Mouse (Mus musculus) midbrain, postnatal 0 days (tissue): Measurements from ENCODE around the gene Gm1673. TPM values are rescaled to one million over a fixed set of nuclear protein-coding genes. Genes with fewer than 3 reads are reported as not detected.
"Not testable (repeated sequence)": the region's sequence is repeated elsewhere in the genome, so short reads cannot be mapped to it uniquely, and the experiment has no call there.

Source experiments
- ATAC-seq: fragments of 200-750 bp; cut with Nextera tagmentation; 2 replicates; pipeline ENCODE4 v1.8.0; 2017; ENCODE audit warnings: moderate number of reproducible peaks, mild to moderate bottlenecking, moderate TSS enrichment, moderate library complexity; ENCODE audit not compliant: low FRiP score
- DNase-seq: peaks from one replicate; pipeline ENCODE4 v3.0.0-alpha.2; 2015; ENCODE audit warnings: low spot score
- H3K27ac ChIP-seq: fragments of 300-500 bp; sonication (generic); 2 replicates; pipeline ENCODE4 v1.5.1; 2014; ENCODE audit warnings: low read depth, mild to moderate bottlenecking, low read length, mixed read lengths
- H3K27me3 ChIP-seq: fragments of 300-500 bp; sonication (generic); 2 replicates; pipeline ENCODE4 v1.6.1; 2014; ENCODE audit warnings: low read length, control low read depth, mixed read lengths; ENCODE audit not compliant: insufficient read depth
- H3K36me3 ChIP-seq: fragments of 300-500 bp; sonication (generic); 2 replicates; pipeline ENCODE4 v1.6.1; 2014; ENCODE audit warnings: low read length, control low read depth, mixed read lengths; ENCODE audit not compliant: insufficient read depth
- H3K4me1 ChIP-seq: fragments of 300-500 bp; sonication (generic); 2 replicates; pipeline ENCODE4 v1.6.1; 2014; ENCODE audit warnings: mild to moderate bottlenecking, control low read depth, antibody characterized with exemption, low read length, mixed read lengths; ENCODE audit not compliant: insufficient read depth
- H3K4me2 ChIP-seq: fragments of 300-500 bp; sonication (generic); 2 replicates; pipeline ENCODE4 v1.6.1; 2014; ENCODE audit warnings: low read depth, mild to moderate bottlenecking, low read length, mixed read lengths; ENCODE audit not compliant: poor library complexity, severe bottlenecking
- H3K4me3 ChIP-seq: fragments of 300-500 bp; sonication (generic); 2 replicates; pipeline ENCODE4 v1.5.1; 2014; ENCODE audit warnings: low read depth, mild to moderate bottlenecking, low read length, moderate library complexity
- H3K9ac ChIP-seq: fragments of 300-500 bp; sonication (generic); replicated peaks from 2 replicates; pipeline ENCODE4 v1.6.1; 2014; ENCODE audit warnings: mild to moderate bottlenecking, low read length, moderate library complexity, mixed read lengths; ENCODE audit not compliant: poor library complexity, severe bottlenecking
- H3K9me3 ChIP-seq: fragments of 300-500 bp; sonication (generic); 2 replicates; pipeline ENCODE4 v1.6.1; 2016; ENCODE audit warnings: low read length, control low read depth
- CTCF ChIP-seq: IDR thresholded peaks from 2 replicates; pipeline ENCODE4 v1.5.1; 2016; ENCODE audit warnings: antibody characterized with exemption, mild to moderate bottlenecking
- WGBS: fragments of 180-500 bp; shearing (Covaris S2); extraction: QIAGEN DNeasy Blood & Tissue Kit; methylation state at CpG from one replicate; pipeline ENCODE4 v1.1.7; 2014; 5-methylcytosine and 5-hydroxymethylcytosine counted together
- polyA plus RNA-seq: library from polyadenylated mRNA; unstranded; fragments of >200 nt; fragmentation: Nextera tagmentation; extraction: Ambion mirVana; gene quantifications from 2 replicates; pipeline ENCODE4 v1.2.1, GENCODE M21; 2015
- total RNA-seq: library from RNA; depleted of rRNA; stranded (reverse); fragments of >200 nt; gene quantifications from 2 replicates; pipeline ENCODE4 v1.2.3, GENCODE M21; 2014

Gm1673 gene
- total and polyA plus RNA-seq, 2 experiments from 2014 or later: 845 to 874 TPM

GRCm38 (mm10) chr5:33937230-33937629 is 46.0 kb upstream of the Gm1673 start:
- H3K4me1 ChIP-seq: peaks cover 4% of the 10 kb centered on the region; the same call in 1 of the 2 replicates
- no peak for DNase-seq

GRCm38 (mm10) chr5:33938448-33938847 is 44.8 kb upstream of the Gm1673 start:
- DNase-seq: no peak
- Histone ChIP-seq H3K4me3 (no peak overlapping the region), H3K4me1 (peaks cover 4% of the 10 kb centered on the region; the same call in 1 of the 2 replicates), H3K36me3 (no peaks in the 10 kb centered on the region; the same call in 1 of the 2 replicates), H3K9me3 (no peaks in the 10 kb centered on the region), H3K27me3 (no peaks in the 10 kb centered on the region), H3K9ac (no peak overlapping the region), H3K27ac (no peak overlapping the region), H3K4me2 (no peak overlapping the region)
- ATAC-seq: no peak
- 93% methylated on average over 3 of the region's 3 CpGs for WGBS
- no peak for TF ChIP-seq CTCF

More at GRCm38 (mm10) chr5:33937230-33937629, 46.0 kb upstream of the Gm1673 start:
- Histone ChIP-seq H3K4me2 (peak overlapping the region; percentile 54), H3K9me3 (no peaks in the 10 kb centered on the region), H3K27me3 (no peaks in the 10 kb centered on the region), H3K4me3 (peak overlapping the region; percentile 88; the same call in 1 of the 2 replicates), H3K27ac (no peak overlapping the region), H3K36me3 (no peaks in the 10 kb centered on the region; the same call in 1 of the 2 replicates), H3K9ac (0 out of 2 replicates have a peak overlapping the region, but pooled peaks have one; percentile 13)
- TF ChIP-seq CTCF: no peak
- 98% methylated on average over 2 of the region's 2 CpGs for WGBS
- ATAC-seq: no peak

- not testable (repeated sequence) for H3K27ac ChIP-seq, DNase-seq, ATAC-seq, H3K4me2 ChIP-seq, H3K4me3 ChIP-seq, H3K36me3 ChIP-seq, H3K9ac ChIP-seq, H3K9me3 ChIP-seq, H3K27me3 ChIP-seq, H3K4me1 ChIP-seq
- WGBS: 93% methylated on average over 16 of the region's 16 CpGs
- peak; percentile 40 for TF ChIP-seq CTCF
Observed at GRCm38 (mm10) chr5:33947035-33947434, 36.2 kb upstream of the Gm1673 start.

GRCm38 (mm10) chr5:33948314-33948713 is 34.9 kb upstream of the Gm1673 start:
- no peak for TF ChIP-seq CTCF
- no peak overlapping the region for H3K9ac ChIP-seq
- no peak overlapping the region for H3K4me2 ChIP-seq
- DNase-seq (peak; percentile 27), ATAC-seq (no peak)
- H3K4me1 ChIP-seq: no peaks in the 10 kb centered on the region
- no peaks in the 10 kb centered on the region for H3K36me3 ChIP-seq
- H3K4me3 ChIP-seq: no peak overlapping the region
- no peaks in the 10 kb centered on the region for H3K27me3 ChIP-seq
- 48% methylated on average over 4 of the region's 4 CpGs for WGBS
- H3K27ac ChIP-seq: no peak overlapping the region
- H3K9me3 ChIP-seq: peaks cover 4% of the 10 kb centered on the region; the same call in 1 of the 2 replicates

GRCm38 (mm10) chr5:33953471-33954185 is 29.6 kb upstream of the Gm1673 start:
- Histone ChIP-seq H3K4me3 (peak overlapping the region; percentile 24), H3K27me3 (no peaks in the 10 kb centered on the region), H3K4me1 (no peaks in the 10 kb centered on the region), H3K9ac (no peak overlapping the region), H3K9me3 (no peaks in the 10 kb centered on the region), H3K27ac (no peak overlapping the region), H3K36me3 (no peaks in the 10 kb centered on the region), H3K4me2 (peak overlapping the region; percentile 28; the same call in 1 of the 2 replicates)
- WGBS: 74% methylated on average over 17 of the region's 17 CpGs
- DNase-seq: no peak
- ATAC-seq: peak; percentile 47; the same call in 1 of the 2 replicates
- no peak for TF ChIP-seq CTCF

GRCm38 (mm10) chr5:33954354-33954753 is 28.9 kb upstream of the Gm1673 start:
- peak overlapping the region; percentile 24 for H3K4me3 ChIP-seq
- peak; percentile 96 for TF ChIP-seq CTCF
- H3K4me1 ChIP-seq: no peaks in the 10 kb centered on the region
- ATAC-seq: peak; percentile 93
- H3K4me2 ChIP-seq: peak overlapping the region; percentile 28; the same call in 1 of the 2 replicates
- no peaks in the 10 kb centered on the region for H3K9me3 ChIP-seq
- WGBS: 20% methylated on average over 10 of the region's 10 CpGs
- H3K9ac ChIP-seq: no peak overlapping the region
- no peaks in the 10 kb centered on the region for H3K27me3 ChIP-seq
- DNase-seq: peak; percentile 81
- H3K27ac ChIP-seq: no peak overlapping the region
- no peaks in the 10 kb centered on the region for H3K36me3 ChIP-seq
